Mouse (Mus musculus) small intestine, adult 2 months (tissue): ENCODE measurements at regions not wholly inside any gene's neighbourhood (a gene's known extent, or its start where the extent isn't known, plus 50 kb on each side); places are given as distances from the start of the nearest gene placed in this dataset.

Experiments used
- CTCF ChIP-seq: fragments of 200-500 bp; IDR thresholded peaks from 2 replicates; pipeline ENCODE4 v1.5.1; 2012; ENCODE audit warnings: low read depth, mild to moderate bottlenecking, control low read depth, inconsistent platforms, low read length, moderate library complexity, mixed read lengths; ENCODE audit not compliant: insufficient replicate concordance, insufficient read length; ENCODE audit errors: extremely low read depth
- POLR2A ChIP-seq: fragments of 200-500 bp; IDR thresholded peaks from 2 replicates; pipeline ENCODE4 v1.6.1; 2012; ENCODE audit warnings: low read depth, mild to moderate bottlenecking, control low read depth, inconsistent platforms, low read length, moderate library complexity

DNA sequence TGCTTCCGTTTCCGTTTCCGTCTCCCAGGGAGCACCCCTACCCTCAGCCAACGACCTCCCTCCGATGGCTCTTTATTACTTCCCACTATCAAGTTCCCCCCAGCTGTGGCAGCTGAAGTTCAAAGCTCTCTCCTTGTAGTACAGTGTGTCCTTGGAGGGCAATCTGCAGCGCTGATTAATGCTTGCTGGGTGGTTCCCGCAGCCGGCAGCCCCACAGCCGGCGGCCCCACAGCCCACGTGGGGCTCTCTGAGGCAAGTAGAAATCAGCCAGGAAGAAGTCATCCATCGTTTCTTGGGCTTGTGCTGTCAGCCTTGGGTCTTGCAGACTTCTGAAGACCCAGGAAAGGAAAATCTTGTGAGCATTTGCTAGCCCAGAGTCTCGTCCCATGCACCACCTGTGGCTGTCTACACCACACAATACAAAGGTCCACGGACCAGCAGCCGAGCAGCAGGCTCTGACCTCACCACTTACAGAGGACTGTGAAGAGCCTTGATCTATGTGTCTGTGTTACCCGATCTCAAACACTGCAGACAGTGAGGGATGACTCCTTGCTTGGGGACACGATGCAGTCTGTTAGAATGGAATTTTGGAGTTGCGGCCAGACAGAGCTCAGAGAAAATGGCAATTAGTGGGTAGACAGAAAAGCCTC is 178.5 kb downstream of the Gadd45g start:
- TF ChIP-seq CTCF (no peak), POLR2A (no peak)
